Mouse (Mus musculus): Measurements from ENCODE around the gene Ccnb3. TPM values are rescaled to one million over a fixed set of nuclear protein-coding genes. Genes with fewer than 3 reads are reported as not detected.
"Not testable (repeated sequence)": the region's sequence is repeated elsewhere in the genome, so short reads cannot be mapped to it uniquely, and the experiment has no call there.

The Ccnb3 gene
- not detected in 3 replicates for total RNA-seq (2017)

- no peak for ATAC-seq (replicated peaks; ENCODE audit: insufficient number of reproducible peaks, low FRiP score, low TSS enrichment, poor library complexity, severe bottlenecking)
Measured at GRCm38 (mm10) chrX:7041519-7041918, at the start of gene Ccnb3. Ccnb3 (minus strand) TSS chrX:7041619.

GRCm38 (mm10) chrX:7090323-7090722 is 48.9 kb upstream of the Ccnb3 start:
- no peak for ATAC-seq (replicated peaks; ENCODE audit: insufficient number of reproducible peaks, low FRiP score, low TSS enrichment, poor library complexity, severe bottlenecking)

GRCm38 (mm10) chrX:7085878-7086277 is 44.5 kb upstream of the Ccnb3 start:
- no peak for ATAC-seq (replicated peaks; ENCODE audit: insufficient number of reproducible peaks, low FRiP score, low TSS enrichment, poor library complexity, severe bottlenecking)

GRCm38 (mm10) chrX:7079820-7080429 is 38.5 kb upstream of the Ccnb3 start:
- no peak for ATAC-seq (replicated peaks; ENCODE audit: insufficient number of reproducible peaks, low FRiP score, low TSS enrichment, poor library complexity, severe bottlenecking)

GRCm38 (mm10) chrX:7068002-7068401 is 26.6 kb upstream of the Ccnb3 start:
- ATAC-seq (replicated peaks; ENCODE audit: insufficient number of reproducible peaks, low FRiP score, low TSS enrichment, poor library complexity, severe bottlenecking), result no peak

- ATAC-seq (replicated peaks; ENCODE audit: insufficient number of reproducible peaks, low FRiP score, low TSS enrichment, poor library complexity, severe bottlenecking), result no peak
Measured at GRCm38 (mm10) chrX:7067219-7067618, 25.8 kb upstream of the Ccnb3 start, which contains the start of gene Akap4. Akap4 (plus strand) TSS chrX:7067519.

GRCm38 (mm10) chrX:7064109-7064508 is 22.7 kb upstream of the Ccnb3 start:
- ATAC-seq (replicated peaks; ENCODE audit: insufficient number of reproducible peaks, low FRiP score, low TSS enrichment, poor library complexity, severe bottlenecking), result no peak

- no peak for ATAC-seq (replicated peaks; ENCODE audit: insufficient number of reproducible peaks, low FRiP score, low TSS enrichment, poor library complexity, severe bottlenecking)
Measured at GRCm38 (mm10) chrX:7057634-7058033, 16.2 kb upstream of the Ccnb3 start.

GRCm38 (mm10) chrX:7057056-7057455 is 15.6 kb upstream of the Ccnb3 start:
- no peak for ATAC-seq (replicated peaks; ENCODE audit: insufficient number of reproducible peaks, low FRiP score, low TSS enrichment, poor library complexity, severe bottlenecking)

GRCm38 (mm10) chrX:6983916-6984315 is 57.5 kb downstream of the Ccnb3 start:
- not testable (repeated sequence) for ATAC-seq (replicated peaks; ENCODE audit: insufficient number of reproducible peaks, low FRiP score, low TSS enrichment, poor library complexity, severe bottlenecking)

- ATAC-seq (replicated peaks; ENCODE audit: insufficient number of reproducible peaks, low FRiP score, low TSS enrichment, poor library complexity, severe bottlenecking), result no peak
Measured at GRCm38 (mm10) chrX:6971956-6972355, 69.5 kb downstream of the Ccnb3 start.

GRCm38 (mm10) chrX:6968598-6968997 is 72.8 kb downstream of the Ccnb3 start:
- no peak for ATAC-seq (replicated peaks; ENCODE audit: insufficient number of reproducible peaks, low FRiP score, low TSS enrichment, poor library complexity, severe bottlenecking)

Other genes starting within 250 kb of the Ccnb3 start
- gene Akap4, start 25.9 kb upstream of the Ccnb3 start, total RNA-seq (2017), result 0.48 to 0.75 TPM in 2 of 3 replicates, not detected in the other